Mouse (Mus musculus): ENCODE data around the gene Ccdc17.

The Ccdc17 gene

DNA sequence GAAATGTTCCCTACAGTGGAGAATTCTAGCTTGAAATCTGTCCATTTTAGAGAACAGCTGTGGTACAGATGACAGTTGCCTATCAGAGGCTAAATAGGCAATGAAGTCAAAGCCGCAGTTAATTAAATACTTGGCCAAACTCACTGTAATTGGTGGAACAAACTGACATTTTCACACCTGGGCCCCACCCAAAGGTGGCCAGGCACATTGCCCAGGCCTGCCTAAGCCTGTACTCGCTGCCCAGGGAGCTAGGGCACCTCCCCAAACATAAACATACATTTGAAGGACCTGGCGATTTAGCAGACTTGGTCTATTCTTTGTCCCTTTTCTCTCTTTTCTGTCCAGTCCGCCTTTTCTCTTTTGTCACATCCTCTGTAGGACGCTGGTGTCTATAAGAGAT, at the start of gene Ccdc17:
TSS of gene Ccdc17 (plus strand) at position 276 of the 400 bp plus-strand sequence.
- DNase-seq: no peak

GRCm38 (mm10) chr4:116550432-116550831, 46.0 kb upstream of the Ccdc17 start:
- no peak for DNase-seq

DNA sequence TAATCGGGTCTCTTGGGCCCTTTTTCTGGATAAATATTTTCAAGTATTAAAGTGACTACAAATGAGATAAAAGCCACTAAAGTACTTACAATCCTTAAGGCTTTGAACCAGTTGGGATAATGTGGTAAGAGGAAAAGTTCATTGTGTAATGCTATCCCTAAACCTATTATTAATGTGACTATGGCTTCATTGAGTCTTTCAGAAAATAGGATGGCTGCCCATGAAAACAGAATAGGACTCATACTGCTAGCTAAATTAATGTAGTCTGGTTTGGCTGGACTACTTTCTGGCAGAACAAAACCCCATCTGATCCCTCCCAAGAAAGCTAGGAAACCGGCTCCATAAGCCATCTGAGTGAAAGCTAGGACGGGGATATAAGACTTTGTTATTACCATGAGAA, 43.4 kb upstream of the Ccdc17 start:
- no peak for DNase-seq

- DNase-seq: peak; percentile 77
Measured at GRCm38 (mm10) chr4:116555413-116556300, 40.8 kb upstream of the Ccdc17 start, which contains the start of gene Tmem69. TSS of gene Tmem69 (minus strand) at chr4:116555936.

DNA sequence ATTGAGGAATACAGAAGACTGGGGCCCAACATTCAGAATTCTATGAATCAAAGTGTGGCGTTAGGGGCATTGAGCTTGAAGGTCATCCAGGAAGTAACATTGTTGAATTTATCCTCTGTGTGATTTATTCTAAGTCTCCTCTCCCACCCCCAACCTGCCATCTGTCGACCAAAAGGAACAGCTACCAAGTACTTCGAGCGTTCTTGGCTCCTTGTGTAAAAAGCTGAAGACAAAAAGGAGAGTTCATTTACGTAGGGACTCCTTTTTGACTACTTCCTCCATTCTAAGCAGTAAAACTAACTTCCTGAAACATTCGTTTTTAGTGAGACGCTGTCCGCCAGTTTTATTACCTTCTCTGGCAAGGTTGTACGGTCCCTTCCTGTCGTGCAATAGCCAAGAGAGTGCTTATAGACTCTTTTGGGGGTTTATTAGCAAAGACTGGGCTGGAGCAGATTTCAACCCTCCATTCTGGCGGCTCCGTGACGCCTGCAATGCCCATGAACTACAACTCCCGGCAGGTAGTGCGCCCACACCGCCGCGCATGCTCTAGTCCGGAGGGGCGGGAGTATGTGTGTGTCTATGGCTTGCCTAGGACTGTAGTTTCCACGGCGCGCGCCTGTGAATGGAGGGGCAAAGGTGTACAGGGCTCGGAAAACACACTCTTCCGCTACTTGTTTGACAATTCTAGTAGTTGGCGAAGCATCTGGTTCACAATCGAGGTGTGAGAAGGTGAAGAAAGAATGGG, 39.7 kb upstream of the Ccdc17 start:
- DNase-seq: peak; percentile 92

DNA sequence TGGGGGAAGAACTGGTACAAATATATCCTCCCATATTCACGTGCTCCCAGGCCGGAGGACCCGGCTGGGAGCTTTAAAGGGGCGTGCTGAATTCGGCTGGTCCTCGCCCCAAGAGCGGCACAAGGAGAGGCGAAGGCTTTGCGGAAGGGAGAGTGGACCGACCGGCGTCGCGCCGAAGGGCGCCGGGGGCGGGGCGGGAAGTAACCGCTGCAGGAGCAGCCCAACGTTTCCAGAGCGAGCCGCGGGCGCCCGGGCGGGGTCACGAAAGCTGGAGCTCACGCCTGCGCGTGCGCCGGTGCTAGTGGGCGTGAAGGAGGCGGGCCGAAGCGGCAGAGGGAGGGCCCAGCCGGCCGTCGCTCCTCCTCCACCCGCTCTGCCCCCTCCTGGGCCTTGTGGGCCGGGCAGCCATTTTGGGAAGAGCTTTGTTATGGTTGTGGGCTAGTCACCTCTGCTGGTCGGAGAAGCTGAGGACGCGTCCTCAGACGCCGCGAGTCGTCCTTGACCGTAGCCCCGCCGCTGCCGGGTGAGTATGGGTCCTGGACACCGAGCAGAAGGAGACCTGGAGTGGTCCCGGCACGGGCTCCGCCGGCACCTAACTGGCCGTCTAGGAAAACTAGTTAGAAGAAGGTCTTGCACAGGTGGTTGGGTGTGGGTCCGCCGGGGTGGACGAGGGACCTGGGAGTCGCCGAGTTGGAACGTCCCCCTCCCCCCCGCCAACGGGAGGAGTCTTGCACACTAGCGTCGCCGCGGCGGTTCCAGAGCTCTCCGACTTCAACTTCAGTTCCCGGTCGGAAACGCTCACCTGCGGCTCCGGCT, 38.9 kb upstream of the Ccdc17 start, which contains the start of gene Gpbp1l1:
TSS of gene Gpbp1l1 (plus strand) at position 353 of the 816 bp plus-strand sequence.
- DNase-seq: peak; percentile 97

GRCm38 (mm10) chr4:116558151-116558882, 38.1 kb upstream of the Ccdc17 start:
- no peak for DNase-seq

- DNase-seq: no peak
Measured at GRCm38 (mm10) chr4:116595793-116596192, 661 bp upstream of the Ccdc17 start.

GRCm38 (mm10) chr4:116596978-116597881, 776 bp downstream of the Ccdc17 start:
- DNase-seq: peak; percentile 90

- DNase-seq: no peak
Measured at GRCm38 (mm10) chr4:116612621-116613020, 16.2 kb downstream of the Ccdc17 start.

DNA sequence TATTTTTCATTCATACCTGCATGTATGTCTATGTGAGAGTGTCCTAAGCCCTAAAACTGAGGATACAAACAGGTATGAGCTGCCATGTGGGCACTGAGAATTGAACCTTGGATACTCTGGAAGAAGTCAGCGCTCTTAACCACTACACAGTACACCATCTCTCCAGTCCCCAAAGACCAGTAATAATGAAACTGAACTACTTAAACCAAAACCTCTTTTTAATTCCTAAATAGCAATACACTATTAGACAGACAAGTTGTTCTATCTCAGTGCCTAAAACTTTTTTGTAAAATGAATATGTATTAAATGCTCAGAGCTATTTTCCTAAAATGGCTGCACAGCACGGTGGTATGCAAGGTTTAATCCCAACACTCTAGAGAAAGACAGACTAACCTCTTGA, 18.8 kb downstream of the Ccdc17 start:
- no peak for DNase-seq

- no peak for DNase-seq
Measured at GRCm38 (mm10) chr4:116624831-116625230, 28.4 kb downstream of the Ccdc17 start.

GRCm38 (mm10) chr4:116626658-116627358, 30.4 kb downstream of the Ccdc17 start:
- peak; percentile 66 for DNase-seq

DNA sequence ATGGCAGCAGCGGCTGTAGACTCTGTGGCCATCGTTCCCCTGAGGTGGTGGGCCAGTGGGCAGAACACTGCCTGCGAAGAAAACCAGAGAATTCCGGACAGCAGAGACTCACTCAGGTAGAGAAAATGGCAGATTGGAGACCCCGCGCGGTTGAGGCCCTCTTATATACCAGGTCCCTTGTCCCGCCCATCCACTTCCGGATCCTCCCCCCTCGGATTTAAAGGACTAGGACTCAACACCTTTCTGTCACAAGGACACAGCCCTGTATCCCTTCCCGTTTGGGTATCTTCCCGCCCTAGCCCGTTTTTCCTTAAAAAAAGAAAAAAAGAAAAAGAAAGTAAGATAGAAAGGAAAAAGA, 30.9 kb downstream of the Ccdc17 start:
- DNase-seq: peak; percentile 92

- peak; percentile 83 for DNase-seq
Measured at GRCm38 (mm10) chr4:116627722-116628662, 31.5 kb downstream of the Ccdc17 start, which contains the start of gene Nasp. TSS of gene Nasp (minus strand) at chr4:116627941.

DNA sequence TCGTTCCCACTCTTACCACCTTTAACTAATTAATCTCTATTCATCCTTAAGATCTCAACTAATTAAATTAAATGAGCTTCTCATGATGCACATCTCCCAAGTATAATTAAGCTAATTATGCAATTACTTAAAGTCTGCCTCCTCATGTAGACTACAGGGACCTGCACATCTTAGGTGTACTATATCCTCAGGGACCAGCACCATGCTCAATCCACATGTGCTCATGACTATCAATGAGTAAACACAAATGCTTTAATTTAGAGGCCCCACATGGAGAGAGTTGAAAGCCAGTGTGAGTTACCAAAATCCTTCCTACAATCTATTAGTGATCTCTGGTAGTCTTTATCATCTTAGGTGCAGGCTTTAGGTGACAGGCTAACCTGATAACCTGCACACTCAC, 38.7 kb downstream of the Ccdc17 start:
- no peak for DNase-seq

DNA sequence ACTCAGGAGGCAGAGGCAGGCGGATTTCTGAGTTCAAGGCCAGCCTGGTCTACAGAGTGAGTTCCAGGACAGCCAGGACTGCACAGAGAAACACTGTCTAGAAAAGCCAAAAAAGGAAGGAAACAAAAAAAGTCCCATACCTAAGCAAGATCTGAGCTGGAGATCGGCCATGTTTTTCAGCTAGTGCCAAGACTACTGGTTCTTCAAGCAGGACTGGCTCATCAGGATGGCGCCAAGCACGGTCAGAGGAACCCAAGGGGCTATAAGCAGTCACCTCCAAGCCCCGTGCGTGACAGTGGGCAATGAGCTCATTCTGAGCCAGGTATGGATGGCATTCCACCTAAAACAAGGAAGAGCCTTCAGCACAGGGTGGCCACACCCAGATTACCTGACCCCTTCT, 42.4 kb downstream of the Ccdc17 start:
- no peak for DNase-seq

GRCm38 (mm10) chr4:116642071-116642470, 45.6 kb downstream of the Ccdc17 start:
- DNase-seq: no peak

- DNase-seq: no peak
Measured at GRCm38 (mm10) chr4:116644326-116644725, 47.9 kb downstream of the Ccdc17 start.

All from cerebellum, adult 8-10 months (tissue).